Mouse (Mus musculus) large intestine, adult 2 months (tissue): Measurements from ENCODE around the gene Abca7. TPM values are rescaled to one million over a fixed set of nuclear protein-coding genes. Genes with fewer than 3 reads are reported as not detected.
A peak's percentile ranks its signal among the peaks of the same experiment; 100 is the strongest.
"Not testable (repeated sequence)": the region's sequence is repeated elsewhere in the genome, so short reads cannot be mapped to it uniquely, and the experiment has no call there.

Experiments used
- DNase-seq: peaks from one replicate; pipeline ENCODE4 v3.0.0-alpha.2; 2012; ENCODE audit warnings: low read depth, low spot score
- WGBS: fragments of 180-500 bp; shearing (Covaris S2); methylation state at CpG from one replicate; pipeline ENCODE4 v1.1.7; 2018; 5-methylcytosine and 5-hydroxymethylcytosine counted together
- polyA plus RNA-seq: library from polyadenylated mRNA; depleted of rRNA; stranded (reverse); fragments of >200 nt; gene quantifications from 2 replicates; pipeline ENCODE4 v1.2.3, GENCODE M21; 2012; rRNA removed

Abca7 gene
- polyA plus RNA-seq = 17.3 and 24.5 TPM in 2 replicates

GRCm38 (mm10) chr10:79996272-79997033, at the start of gene Abca7:
Abca7 (plus strand) TSS chr10:79996494.
- WGBS = under 1% methylated on average over 34 of the region's 34 CpGs
- DNase-seq = peak; percentile 92

GRCm38 (mm10) chr10:79946752-79947322, 49.5 kb upstream of the Abca7 start:
- DNase-seq = no peak
- 54% methylated on average over 7 of the region's 7 CpGs for WGBS

- WGBS = 87% methylated on average over 6 of the region's 6 CpGs
- DNase-seq = no peak
Measured at GRCm38 (mm10) chr10:79947502-79947901, 48.8 kb upstream of the Abca7 start.

- WGBS = 92% methylated on average over 4 of the region's 4 CpGs
Measured at GRCm38 (mm10) chr10:79949873-79950272, 46.4 kb upstream of the Abca7 start.

GRCm38 (mm10) chr10:79950661-79951060, 45.6 kb upstream of the Abca7 start:
- no peak for DNase-seq
- WGBS = 88% methylated on average over 18 of the region's 18 CpGs

More at GRCm38 (mm10) chr10:79949873-79950272, 46.4 kb upstream of the Abca7 start:
- no peak for DNase-seq

GRCm38 (mm10) chr10:79953946-79954345, 42.3 kb upstream of the Abca7 start:
- DNase-seq = no peak
- WGBS = 81% methylated on average over 6 of the region's 6 CpGs

- WGBS = 86% methylated on average over 9 of the region's 9 CpGs
- DNase-seq = no peak
Measured at GRCm38 (mm10) chr10:79955691-79956090, 40.6 kb upstream of the Abca7 start.

- no peak for DNase-seq
- 65% methylated on average over 4 of the region's 4 CpGs for WGBS
Measured at GRCm38 (mm10) chr10:79956643-79957154, 39.6 kb upstream of the Abca7 start.

- WGBS = 7% methylated on average over 21 of the region's 21 CpGs
- no peak for DNase-seq
Measured at GRCm38 (mm10) chr10:79958140-79958816, 38.0 kb upstream of the Abca7 start.

- DNase-seq = not testable (repeated sequence)
- WGBS = 5% methylated on average over 10 of the region's 10 CpGs
Measured at GRCm38 (mm10) chr10:79959412-79959811, 36.9 kb upstream of the Abca7 start.

- under 1% methylated on average over 61 of the region's 61 CpGs for WGBS
- peak; percentile 98 for DNase-seq
Measured at GRCm38 (mm10) chr10:79959847-79960601, 36.3 kb upstream of the Abca7 start, which contains the start of gene Wdr18. Wdr18 (plus strand) TSS chr10:79960152.

GRCm38 (mm10) chr10:79960671-79961294, 35.5 kb upstream of the Abca7 start:
- no peak for DNase-seq
- WGBS = 7% methylated on average over 10 of the region's 10 CpGs

- no peak for DNase-seq
- WGBS = 93% methylated on average over 7 of the region's 7 CpGs
Measured at GRCm38 (mm10) chr10:79964727-79965126, 31.6 kb upstream of the Abca7 start.

GRCm38 (mm10) chr10:79965325-79965724, 31.0 kb upstream of the Abca7 start:
- WGBS = 86% methylated on average over 5 of the region's 5 CpGs
- no peak for DNase-seq

GRCm38 (mm10) chr10:79966886-79967400, 29.4 kb upstream of the Abca7 start:
- WGBS = 86% methylated on average over 5 of the region's 5 CpGs
- DNase-seq = no peak

- DNase-seq = no peak
- WGBS = 88% methylated on average over 1 of the region's 1 CpGs
Measured at GRCm38 (mm10) chr10:79968181-79968580, 28.1 kb upstream of the Abca7 start.

GRCm38 (mm10) chr10:79969124-79969568, 27.1 kb upstream of the Abca7 start:
- DNase-seq = no peak
- 38% methylated on average over 3 of the region's 3 CpGs for WGBS

- no peak for DNase-seq
- WGBS = 6% methylated on average over 47 of the region's 47 CpGs
Measured at GRCm38 (mm10) chr10:79970415-79971182, 25.7 kb upstream of the Abca7 start, which contains the start of gene Grin3b. Grin3b (plus strand) TSS chr10:79970715.
